Mouse (Mus musculus) ES-CJ7 (cell line): ENCODE data around the gene Sh3rf1.

Source experiments
- DNase-seq: peaks from one replicate; pipeline ENCODE4 v3.0.0; 2011; ENCODE audit warnings: low read depth, low spot score

Gene Sh3rf1

GRCm38 (mm10) chr8:61261374-61261773 is 37.7 kb downstream of the Sh3rf1 start:
- no peak for DNase-seq

DNA sequence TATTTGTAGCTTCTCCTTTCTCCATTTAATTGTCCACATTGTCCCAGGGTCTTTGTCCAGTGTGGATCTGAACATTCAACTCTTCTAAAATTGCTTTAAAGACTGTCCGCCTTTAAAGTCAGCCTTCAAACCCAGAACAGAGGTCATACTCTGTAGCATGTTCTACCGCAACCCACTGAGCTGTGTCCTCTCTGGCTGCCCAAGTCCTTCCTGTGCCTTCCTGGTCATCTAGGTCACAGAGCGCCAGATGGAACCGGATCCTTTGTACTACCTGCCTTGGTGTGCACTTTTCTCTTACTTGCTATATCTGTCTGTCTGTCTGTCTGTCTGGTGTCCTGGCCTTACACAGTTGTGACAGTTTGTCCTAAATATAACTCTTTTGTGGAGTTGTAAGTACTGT is 40.0 kb downstream of the Sh3rf1 start:
- no peak for DNase-seq

DNA sequence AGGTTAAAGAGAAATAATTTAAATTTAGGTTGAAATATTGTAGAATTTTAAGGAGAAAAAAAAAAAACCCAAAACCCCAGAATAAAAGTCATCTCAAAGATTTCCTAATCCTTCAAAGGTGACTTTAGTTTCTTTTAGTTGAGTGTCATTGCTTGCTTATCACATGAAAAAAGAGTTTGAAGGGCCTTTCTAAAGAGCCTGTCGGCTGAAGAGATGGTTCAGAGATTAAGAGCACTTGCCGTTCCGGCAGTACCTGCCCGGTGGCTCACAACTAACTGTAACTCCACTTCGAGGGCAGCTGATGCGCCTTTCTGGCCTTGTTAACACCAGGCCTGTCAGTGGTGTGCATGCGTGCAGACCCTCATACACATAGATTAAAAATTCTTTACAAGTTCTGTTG is 41.2 kb downstream of the Sh3rf1 start:
- no peak for DNase-seq

DNA sequence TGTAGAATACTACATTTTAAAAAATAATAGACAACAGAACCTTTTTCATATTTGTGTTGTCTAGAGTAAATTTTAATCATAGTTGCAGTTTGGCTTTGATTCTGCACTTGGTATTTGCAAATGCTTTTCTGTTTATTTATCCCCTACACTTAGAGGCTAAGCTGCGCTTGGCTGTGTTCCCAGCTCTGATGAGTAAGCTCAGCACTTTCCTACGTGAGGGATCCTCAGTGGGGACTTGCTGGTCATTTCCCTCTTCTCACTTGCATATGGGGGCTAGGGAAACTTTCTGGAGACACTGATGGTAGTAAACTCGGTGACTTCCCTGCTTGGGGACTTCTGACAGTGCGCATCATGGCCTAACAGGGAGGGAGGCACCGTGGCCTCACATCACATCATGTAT is 41.7 kb downstream of the Sh3rf1 start:
- no peak for DNase-seq

- DNase-seq = no peak
Observed at GRCm38 (mm10) chr8:61267061-61267460, 43.4 kb downstream of the Sh3rf1 start.

GRCm38 (mm10) chr8:61267692-61268091 is 44.0 kb downstream of the Sh3rf1 start:
- no peak for DNase-seq

- no peak for DNase-seq
Observed at GRCm38 (mm10) chr8:61268233-61268916, 44.7 kb downstream of the Sh3rf1 start.

DNA sequence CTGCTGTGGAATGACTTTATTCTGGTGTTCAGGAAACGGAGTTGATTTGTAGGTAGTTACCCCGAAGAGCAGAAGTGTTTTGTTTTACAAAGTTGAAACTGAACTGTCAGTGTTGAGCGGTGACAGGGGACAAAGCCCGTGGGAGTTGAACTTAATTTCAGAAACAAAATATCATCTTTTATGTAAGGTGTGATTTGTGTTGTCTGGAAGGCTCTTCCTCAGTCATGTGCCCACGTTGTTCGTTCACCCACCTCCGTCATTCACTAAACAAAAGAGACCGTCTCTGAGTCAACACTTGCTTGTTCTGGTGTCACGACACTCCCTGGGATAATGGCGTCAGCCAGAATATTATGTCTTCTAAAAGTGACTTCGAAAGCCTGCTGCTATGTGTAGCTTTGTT is 46.3 kb downstream of the Sh3rf1 start:
- no peak for DNase-seq

GRCm38 (mm10) chr8:61270541-61270940 is 46.9 kb downstream of the Sh3rf1 start:
- no peak for DNase-seq

DNA sequence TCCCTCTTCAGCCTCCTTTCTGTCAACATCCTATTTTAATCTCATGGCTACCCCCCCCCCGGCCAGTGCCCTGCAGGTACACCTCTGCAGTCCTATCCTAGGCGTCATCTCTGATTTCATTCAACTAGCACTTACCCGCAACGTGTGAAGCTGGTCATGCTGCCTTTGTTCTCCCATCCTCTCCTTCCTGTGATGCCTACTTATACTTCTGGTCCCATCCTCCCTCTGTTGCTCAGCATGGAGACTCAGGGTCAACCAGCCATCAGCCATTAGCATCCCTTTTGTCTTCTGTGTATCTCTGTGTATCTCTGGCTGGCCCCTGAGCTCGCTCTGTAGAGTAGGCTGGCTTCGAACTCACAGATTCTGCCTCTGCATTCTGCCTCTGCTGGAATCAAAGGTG is 47.3 kb downstream of the Sh3rf1 start:
- DNase-seq = peak; percentile 59

DNA sequence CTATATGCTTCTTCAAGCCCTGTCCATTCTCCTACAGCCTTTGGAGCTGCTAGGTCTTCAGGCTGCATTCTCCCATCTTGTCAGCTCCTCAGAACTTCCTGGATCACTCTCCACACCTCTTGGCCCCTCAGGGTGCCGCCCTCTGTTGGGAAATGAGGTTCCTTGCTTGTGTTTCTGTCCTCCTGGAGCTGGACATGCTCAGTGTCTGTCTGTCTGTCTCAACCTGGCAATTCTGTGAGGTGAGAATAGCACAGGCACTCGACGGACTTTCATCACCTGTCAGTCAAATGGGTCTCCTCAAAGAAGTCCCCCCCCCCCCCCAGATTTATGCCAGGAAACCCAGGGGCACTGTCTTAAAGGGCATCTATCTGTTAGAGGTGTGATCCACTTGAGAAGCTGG is 49.2 kb downstream of the Sh3rf1 start:
- no peak for DNase-seq

DNA sequence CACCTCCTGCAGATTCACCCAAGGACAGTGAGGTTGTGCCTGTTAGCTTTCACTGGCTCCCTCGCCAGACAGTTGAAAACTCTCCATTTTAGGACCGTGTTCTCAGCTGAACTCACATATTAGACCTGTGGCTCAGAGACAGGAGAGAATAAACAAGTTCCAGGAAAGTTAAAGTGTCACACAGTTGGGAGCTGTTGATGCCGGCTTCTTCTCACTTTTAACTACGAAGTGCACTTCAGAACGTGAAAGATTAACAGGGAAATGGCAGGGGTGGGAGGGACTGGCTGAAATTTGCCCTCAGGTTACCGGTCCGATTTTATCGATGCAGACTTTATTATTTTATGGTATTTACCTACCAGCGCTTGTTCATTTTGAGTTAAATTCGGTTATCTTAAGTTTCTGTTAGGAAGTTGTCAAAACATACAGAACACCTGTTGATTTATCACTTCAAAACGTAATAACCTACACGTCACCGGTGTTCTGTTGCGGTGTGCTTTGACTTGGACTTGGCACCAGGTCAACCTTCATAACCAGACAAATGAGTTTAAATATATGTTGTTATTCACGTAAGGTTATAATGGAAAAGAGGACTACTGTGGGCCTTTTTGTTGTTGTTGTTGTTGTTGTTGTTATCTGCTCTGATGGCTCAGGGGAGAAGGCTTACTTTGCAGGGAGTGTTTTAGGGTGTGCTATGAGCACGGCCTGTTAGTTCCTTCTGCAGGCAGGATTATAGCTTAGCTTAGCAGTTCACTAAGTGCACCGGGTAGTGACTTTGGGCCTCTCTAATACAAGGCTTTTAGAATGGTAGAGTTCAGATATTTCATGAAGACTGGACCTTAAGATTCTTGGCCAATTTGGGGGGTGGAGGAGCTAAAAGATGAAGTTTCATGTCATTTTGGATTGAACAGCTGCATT is 49.9 kb downstream of the Sh3rf1 start:
- no peak for DNase-seq

DNA sequence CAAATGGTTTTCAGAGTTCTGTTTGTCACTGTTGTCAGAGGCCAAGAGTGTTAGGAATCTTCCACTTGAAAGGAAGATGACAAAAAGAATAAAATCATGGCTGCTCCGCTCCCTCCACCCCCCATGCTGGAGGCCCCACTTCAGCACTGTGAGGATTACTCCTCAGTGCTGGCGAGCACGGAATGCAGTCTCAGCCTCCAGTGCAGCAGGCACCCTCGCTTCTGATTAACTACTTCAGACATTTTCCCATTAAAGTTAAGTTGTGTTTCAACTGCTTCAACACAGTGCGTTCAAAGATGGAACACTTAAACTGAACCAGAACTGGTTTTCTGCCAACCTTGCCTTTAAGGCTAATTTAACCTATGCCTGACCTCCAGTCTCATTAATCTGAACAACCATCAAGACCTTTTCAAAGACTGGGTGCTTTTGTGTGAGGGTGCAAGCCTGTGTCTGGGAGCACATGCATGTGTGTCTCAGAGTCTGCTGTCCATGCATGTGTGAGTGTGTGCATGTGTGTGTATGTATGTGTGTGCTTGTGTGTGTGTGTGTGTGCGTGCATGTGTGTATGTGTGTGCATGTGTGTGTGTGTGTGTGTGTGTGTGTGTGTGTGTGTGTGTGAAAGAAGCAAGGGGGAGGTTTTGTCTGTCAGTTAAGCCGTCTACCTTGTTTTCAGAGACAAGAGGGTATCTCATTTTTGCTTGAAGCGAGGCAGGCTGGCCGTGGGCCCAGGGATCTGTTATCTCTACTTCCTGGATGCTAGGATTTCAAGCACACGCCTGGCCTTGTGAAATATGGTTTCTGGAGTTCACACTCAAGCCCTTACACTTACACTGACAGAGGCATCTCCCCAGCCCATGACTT is 51.2 kb downstream of the Sh3rf1 start:
- DNase-seq = no peak

GRCm38 (mm10) chr8:61275463-61276356 is 52.0 kb downstream of the Sh3rf1 start:
- no peak for DNase-seq

DNA sequence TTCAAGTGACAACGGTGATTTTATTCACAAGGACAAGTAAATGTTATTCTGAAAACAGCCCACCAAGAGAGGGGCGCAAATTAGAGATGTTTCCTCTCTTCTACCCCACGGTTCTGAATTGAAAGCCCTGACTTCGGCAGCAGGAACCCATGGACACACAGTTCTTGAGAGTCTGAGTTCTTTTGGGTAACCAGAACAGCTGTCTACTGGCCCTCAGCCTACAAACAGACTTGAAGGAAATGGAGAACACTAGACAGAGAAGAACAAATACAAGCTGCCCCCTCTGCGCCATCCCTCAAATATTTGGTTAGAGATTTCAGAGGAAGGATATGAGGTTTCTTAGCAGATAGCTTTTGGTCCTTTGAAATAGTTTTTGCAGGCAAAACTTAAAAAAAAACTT is 52.7 kb downstream of the Sh3rf1 start:
- no peak for DNase-seq

DNA sequence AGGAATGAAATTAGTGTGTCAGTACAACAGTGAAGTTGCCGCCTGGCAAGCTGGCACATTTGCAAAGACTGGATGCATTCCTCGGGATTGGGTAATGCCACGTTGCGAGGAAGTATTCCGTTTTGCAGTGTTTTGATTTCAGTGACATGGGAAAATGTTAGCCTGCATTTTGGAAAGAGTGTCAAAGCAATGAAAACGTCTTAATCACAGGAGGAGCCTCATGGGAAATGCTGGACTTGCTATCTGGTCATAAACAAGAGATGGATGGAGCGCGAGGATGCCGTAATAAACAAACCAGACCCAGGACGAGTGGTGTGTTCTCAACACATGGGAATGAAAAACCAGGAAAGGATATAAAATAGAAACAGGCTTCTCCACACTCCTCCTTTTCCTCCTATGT is 55.4 kb downstream of the Sh3rf1 start:
- no peak for DNase-seq

DNA sequence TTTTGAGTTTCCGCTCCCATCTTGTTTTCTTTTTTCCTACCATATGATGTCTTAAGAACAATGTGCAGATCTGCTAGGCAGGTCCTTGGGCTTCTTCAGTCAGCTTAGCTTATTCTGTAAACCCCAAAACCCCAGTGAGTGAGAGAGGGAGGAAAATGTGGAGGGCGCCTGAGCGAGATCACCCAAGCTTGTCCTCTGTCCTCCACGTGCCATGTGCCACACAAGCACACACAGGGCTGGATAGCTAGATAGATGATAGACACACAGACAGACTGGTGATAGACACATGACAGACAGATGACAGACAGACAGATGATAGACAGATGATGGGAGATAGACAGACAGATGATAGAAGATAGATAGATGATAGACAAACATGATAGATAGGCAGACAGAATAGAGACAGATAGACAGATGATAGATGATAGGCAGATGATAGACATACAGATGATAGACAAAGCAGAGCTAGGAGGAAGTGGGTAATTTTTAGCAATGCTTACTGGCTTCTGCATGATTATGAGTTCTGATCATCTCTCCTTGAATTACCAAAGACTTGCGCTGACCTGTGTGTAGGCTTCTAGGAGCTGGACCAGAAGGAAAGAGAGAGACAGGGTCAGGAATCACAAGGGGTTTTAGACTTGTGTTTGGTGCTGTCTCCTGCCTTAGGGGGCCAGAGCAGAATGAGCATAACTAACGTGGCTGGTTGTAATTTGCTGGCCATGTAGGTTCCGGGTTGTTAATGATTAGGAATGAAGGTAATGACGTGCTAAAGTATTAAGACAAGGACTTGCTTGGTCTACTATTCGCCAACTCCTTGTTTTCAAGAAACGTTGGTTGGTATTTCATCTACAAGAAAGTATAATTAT is 58.9 kb downstream of the Sh3rf1 start:
- no peak for DNase-seq

GRCm38 (mm10) chr8:61283169-61284081 is 59.8 kb downstream of the Sh3rf1 start:
- no peak for DNase-seq

DNA sequence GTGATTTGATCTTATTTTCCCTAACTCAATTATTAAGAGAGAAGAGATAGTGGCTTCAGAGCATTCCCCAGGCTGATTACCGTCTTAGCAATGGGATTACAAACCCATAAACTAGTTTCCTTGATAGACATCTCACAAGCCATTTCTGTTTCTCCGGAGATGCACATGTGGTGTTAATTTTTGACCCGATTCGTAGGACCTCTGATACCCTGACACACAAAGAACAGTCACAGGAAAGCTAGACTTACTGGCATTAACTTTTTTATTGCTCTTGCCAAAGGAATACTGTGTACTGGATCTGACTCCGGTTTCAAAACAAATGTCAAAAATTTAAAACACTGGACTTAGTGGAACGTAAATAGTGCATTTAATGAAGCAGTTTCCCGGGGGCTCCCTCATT is 62.2 kb downstream of the Sh3rf1 start:
- DNase-seq = no peak
